Mouse (Mus musculus): Measurements from ENCODE around the gene Trim43c. TPM values are rescaled to one million over a fixed set of nuclear protein-coding genes. Genes with fewer than 3 reads are reported as not detected.
"Not testable (repeated sequence)": the region's sequence is repeated elsewhere in the genome, so short reads cannot be mapped to it uniquely, and the experiment has no call there.

The Trim43c gene
- polyA plus RNA-seq (2012; rRNA removed) = not detected in 2 replicates

GRCm38 (mm10) chr9:88838864-88839263 is at the start of gene Trim43c:
TSS of gene Trim43c (plus strand) at chr9:88839164.
- not testable (repeated sequence) for H3K4me1 ChIP-seq (ENCODE audit: control insufficient read depth, insufficient read depth, low read length); H3K27me3 ChIP-seq (replicated peaks; ENCODE audit: control insufficient read depth, insufficient read depth, low read length); H3K36me3 ChIP-seq (ENCODE audit: control insufficient read depth, insufficient read depth, low read length); DNase-seq; H3K27ac ChIP-seq (ENCODE audit: insufficient read depth, low read depth, low read length); H3K4me3 ChIP-seq (ENCODE audit: insufficient read depth, low read depth, low read length)
- 88% methylated on average over 2 of the region's 2 CpGs for WGBS

- not testable (repeated sequence) for H3K36me3 ChIP-seq (ENCODE audit: control insufficient read depth, insufficient read depth, low read length); DNase-seq; H3K4me1 ChIP-seq (ENCODE audit: control insufficient read depth, insufficient read depth, low read length); H3K4me3 ChIP-seq (ENCODE audit: insufficient read depth, low read depth, low read length); H3K27ac ChIP-seq (ENCODE audit: insufficient read depth, low read depth, low read length); H3K27me3 ChIP-seq (replicated peaks; ENCODE audit: control insufficient read depth, insufficient read depth, low read length)
- WGBS = 57% methylated on average over 7 of the region's 7 CpGs
Observed at GRCm38 (mm10) chr9:88853072-88853471, 14.1 kb downstream of the Trim43c start.

GRCm38 (mm10) chr9:88858566-88859492 is 19.9 kb downstream of the Trim43c start:
- peak overlapping the region; percentile 73 for H3K4me3 ChIP-seq (ENCODE audit: insufficient read depth, low read depth, low read length)
- not testable (repeated sequence) for H3K4me1 ChIP-seq (ENCODE audit: control insufficient read depth, insufficient read depth, low read length); H3K36me3 ChIP-seq (ENCODE audit: control insufficient read depth, insufficient read depth, low read length); H3K27me3 ChIP-seq (replicated peaks; ENCODE audit: control insufficient read depth, insufficient read depth, low read length)
- DNase-seq = peak; percentile 94
- WGBS = 2% methylated on average over 52 of the region's 52 CpGs
- H3K27ac ChIP-seq (ENCODE audit: insufficient read depth, low read depth, low read length) = peak overlapping the region; percentile 5; the same call in 1 of the 2 replicates

Other genes starting within 250 kb of the Trim43c start
- gene Mthfsl, start 118.9 kb upstream of the Trim43c start, polyA plus RNA-seq (2012; rRNA removed) = 38.5 and 49.3 TPM in 2 replicates
- 0.86 and 2.5 TPM in 2 replicates for gene Bcl2a1d, start 107.2 kb upstream of the Trim43c start, polyA plus RNA-seq (2012; rRNA removed)
- 0.94 and 1.1 TPM in 2 replicates for gene Bcl2a1a, start 117.7 kb downstream of the Trim43c start, polyA plus RNA-seq (2012; rRNA removed)